Mouse (Mus musculus) small intestine, adult 2 months (tissue): ENCODE measurements around the gene Kremen1.
A peak's percentile ranks its signal among the peaks of the same experiment; 100 is the strongest.

Experiments
- CTCF ChIP-seq: fragments of 200-500 bp; IDR thresholded peaks from 2 replicates; pipeline ENCODE4 v1.5.1; 2012; ENCODE audit warnings: low read depth, mild to moderate bottlenecking, control low read depth, inconsistent platforms, low read length, moderate library complexity, mixed read lengths; ENCODE audit not compliant: insufficient replicate concordance, insufficient read length; ENCODE audit errors: extremely low read depth
- POLR2A ChIP-seq: fragments of 200-500 bp; IDR thresholded peaks from 2 replicates; pipeline ENCODE4 v1.6.1; 2012; ENCODE audit warnings: low read depth, mild to moderate bottlenecking, control low read depth, inconsistent platforms, low read length, moderate library complexity

DNA sequence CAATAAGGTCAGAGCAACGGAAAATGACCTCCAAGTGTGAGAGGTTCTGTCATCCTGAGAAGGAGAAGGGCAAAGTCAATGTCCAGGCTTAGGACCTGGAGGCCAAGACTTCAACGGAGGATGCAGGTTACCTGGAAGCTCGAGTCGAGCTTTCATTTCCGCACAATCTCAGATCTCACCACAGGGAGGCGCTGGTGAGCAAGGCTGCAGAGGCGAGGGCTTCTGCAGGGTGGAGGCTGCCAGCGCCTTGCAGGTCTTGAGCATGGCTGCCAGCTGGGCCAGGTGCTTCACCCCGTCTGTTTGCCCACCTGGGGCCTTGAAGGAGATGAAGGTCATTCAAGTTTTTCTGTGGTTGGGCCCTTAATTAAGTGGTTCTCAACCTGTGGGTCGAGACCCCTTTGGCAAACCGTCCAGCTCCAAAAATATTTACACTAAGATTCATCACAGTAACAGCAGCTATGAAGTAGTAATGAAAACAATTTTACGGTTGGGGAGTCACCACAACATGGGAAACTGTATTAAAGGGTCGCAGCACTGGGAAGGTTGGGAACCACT lies 79.4 kb downstream of the Kremen1 start:
- TF ChIP-seq CTCF, result peak; percentile 99
- TF ChIP-seq POLR2A, result no peak
